Mouse (Mus musculus): ENCODE measurements at regions not wholly inside any gene's neighbourhood (a gene's known extent, or its start where the extent isn't known, plus 50 kb on each side); places are given as distances from the start of the nearest gene placed in this dataset.
A peak's percentile ranks its signal among the peaks of the same experiment; 100 is the strongest.

GRCm38 (mm10) chr4:106191331-106191730 is 124.7 kb upstream of the Usp24 start:
- Histone ChIP-seq H3K27ac (peak overlapping the region; percentile 84), H3K4me3 (no peak overlapping the region)
- intact Hi-C loops (cut with DNase I), result no loop called here
- no peak for TF ChIP-seq CTCF (IDR thresholded peaks at IDR 0.05)
- DNase-seq, result no peak

GRCm38 (mm10) chr4:106191843-106192242 is 124.2 kb upstream of the Usp24 start:
- intact Hi-C loops (cut with DNase I), result no loop called here
- H3K27ac ChIP-seq, result peak overlapping the region; percentile 84
- TF ChIP-seq CTCF (IDR thresholded peaks at IDR 0.05), result no peak
- DNase-seq, result no peak
- H3K4me3 ChIP-seq, result no peak overlapping the region

DNA sequence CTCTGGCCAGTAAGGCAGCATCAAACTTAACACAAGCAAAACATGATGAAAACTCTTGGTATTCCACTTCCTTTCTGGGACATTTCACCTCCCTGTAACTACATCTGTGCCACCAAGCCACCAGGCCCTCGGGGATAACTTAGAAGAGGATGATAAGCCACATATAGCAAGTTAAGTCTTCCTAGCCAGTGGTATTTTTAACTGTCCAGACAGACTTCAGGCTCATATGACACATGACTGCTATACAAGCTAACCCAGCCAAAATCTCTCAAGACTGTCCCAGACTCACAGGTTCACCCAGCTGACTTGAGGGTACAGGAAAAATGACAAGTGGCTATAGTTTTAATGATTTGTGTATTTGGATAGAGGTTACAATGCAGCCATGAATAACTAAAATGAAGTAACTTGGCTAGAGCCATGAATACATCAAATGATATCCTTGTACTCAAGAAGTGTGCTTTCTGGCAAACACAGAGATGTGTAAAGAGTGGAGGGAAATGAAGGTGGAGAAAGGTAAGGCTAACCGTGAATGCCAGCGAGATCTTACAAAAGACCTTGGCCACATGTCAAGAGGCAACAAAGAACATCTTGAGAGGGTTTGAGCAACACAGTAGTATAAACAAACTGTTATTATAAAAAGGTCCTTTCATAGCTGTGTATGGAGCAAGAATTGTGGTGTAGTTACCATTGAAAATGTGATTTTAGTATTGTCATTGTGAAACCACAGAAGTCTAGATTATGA is 122.6 kb upstream of the Usp24 start:
- intact Hi-C loops (cut with DNase I), result no loop called here
- DNase-seq, result no peak
- H3K4me3 ChIP-seq, result no peak overlapping the region
- no peak for TF ChIP-seq CTCF (IDR thresholded peaks at IDR 0.05)
- H3K27ac ChIP-seq, result peak overlapping the region; percentile 84

- intact Hi-C loops (cut with DNase I), result no loop called here
- Histone ChIP-seq H3K4me3 (no peak overlapping the region), H3K27ac (peak overlapping the region; percentile 84)
- DNase-seq, result peak; percentile 46
- no peak for TF ChIP-seq CTCF (IDR thresholded peaks at IDR 0.05)
These were observed 120.4 kb upstream of the Usp24 start for GRCm38 (mm10) chr4:106195497-106196166.

DNA sequence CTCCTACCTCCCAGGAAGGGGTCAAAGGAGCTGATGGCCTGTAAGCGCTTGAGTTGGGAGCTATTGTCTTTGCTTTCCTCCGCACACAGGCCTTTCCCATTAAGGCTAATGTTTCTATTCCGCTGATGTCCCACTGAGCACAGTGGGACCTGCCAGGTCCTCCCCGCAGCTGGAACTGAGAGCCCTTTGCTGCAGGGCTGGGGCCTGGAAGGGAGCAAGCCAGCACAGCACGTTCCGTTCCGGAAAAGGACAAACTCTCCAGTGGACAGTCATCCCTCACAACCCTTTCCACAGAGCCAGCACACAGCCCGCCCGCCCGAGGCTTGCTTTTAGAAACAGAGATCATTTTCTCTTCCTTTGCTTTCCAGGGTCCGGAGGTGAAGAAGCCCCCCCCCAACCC is 116.2 kb upstream of the Usp24 start:
- peak; percentile 91 for DNase-seq
- Histone ChIP-seq H3K4me3 (peak overlapping the region; percentile 46), H3K27ac (peak overlapping the region; percentile 83)
- TF ChIP-seq CTCF (IDR thresholded peaks at IDR 0.05), result no peak
- intact Hi-C loops (cut with DNase I), result no loop called here

- Histone ChIP-seq H3K4me3 (peak overlapping the region; percentile 46), H3K27ac (peak overlapping the region; percentile 83)
- DNase-seq, result peak; percentile 65
- TF ChIP-seq CTCF (IDR thresholded peaks at IDR 0.05), result no peak
- intact Hi-C loops (cut with DNase I), result no loop called here
These were observed 115.8 kb upstream of the Usp24 start for GRCm38 (mm10) chr4:106200241-106200640.

- DNase-seq, result no peak
- Histone ChIP-seq H3K27ac (no peak overlapping the region), H3K4me3 (no peak overlapping the region)
- intact Hi-C loops (cut with DNase I), result no loop called here
- no peak for TF ChIP-seq CTCF (IDR thresholded peaks at IDR 0.05)
These were observed 113.5 kb upstream of the Usp24 start for GRCm38 (mm10) chr4:106202554-106202953.

DNA sequence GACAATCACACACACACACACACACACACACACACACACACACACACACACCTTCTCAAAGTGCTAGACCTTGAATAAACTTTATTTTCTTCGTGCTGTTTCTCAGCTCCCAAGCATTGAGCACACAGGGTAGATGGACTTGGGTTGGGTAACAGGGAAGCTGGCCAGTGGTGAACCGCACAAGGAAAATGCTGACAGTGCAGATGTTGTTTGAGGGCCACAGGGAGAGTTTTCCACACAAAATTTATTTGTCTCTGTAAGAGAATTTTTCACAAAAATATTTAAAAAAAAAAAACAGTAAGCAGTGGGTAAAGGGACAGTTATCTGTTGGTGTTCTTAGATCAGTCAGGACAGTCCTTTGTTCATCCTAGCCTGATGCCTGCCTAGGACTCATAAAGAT is 110.8 kb upstream of the Usp24 start:
- no peak for TF ChIP-seq CTCF (IDR thresholded peaks at IDR 0.05)
- intact Hi-C loops (cut with DNase I), result loop anchor here (5.0 kb wide), 1 partner anchor 33 kb away; no protein-coding TSS in a partner anchor
- DNase-seq, result no peak
- Histone ChIP-seq H3K4me3 (no peak overlapping the region), H3K27ac (no peak overlapping the region)

GRCm38 (mm10) chr4:106206023-106206422 is 110.0 kb upstream of the Usp24 start:
- peak; percentile 9; the same call in 1 of the 2 replicates for TF ChIP-seq CTCF (IDR thresholded peaks at IDR 0.05)
- intact Hi-C loops (cut with DNase I), result loop anchor here (5.0 kb wide), 1 partner anchor 34 kb away; no protein-coding TSS in a partner anchor
- no peak for DNase-seq
- no peak overlapping the region for H3K27ac ChIP-seq
- no peak overlapping the region for H3K4me3 ChIP-seq

DNA sequence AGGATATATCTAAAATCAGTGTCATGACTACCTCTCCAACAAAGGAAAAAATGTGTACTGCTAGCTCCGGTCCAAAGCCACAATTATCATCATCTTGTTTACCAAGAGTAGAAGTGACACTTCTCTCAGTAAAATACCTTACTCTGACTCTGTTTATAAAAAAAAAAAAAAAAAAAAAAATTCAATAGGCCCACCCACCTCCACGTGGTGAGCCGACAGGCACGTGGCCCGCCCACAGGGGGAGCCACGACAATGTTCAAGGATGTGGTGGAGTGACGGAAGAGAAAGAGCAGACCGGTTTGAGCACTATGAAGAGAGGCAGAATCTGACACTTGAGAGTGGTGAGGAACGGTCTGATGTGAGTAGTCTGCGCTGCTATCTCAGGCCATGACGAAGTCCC is 106.5 kb upstream of the Usp24 start:
- intact Hi-C loops (cut with DNase I), result loop anchor here (5.0 kb wide), 1 partner anchor 37 kb away; no protein-coding TSS in a partner anchor
- Histone ChIP-seq H3K27ac (no peak overlapping the region), H3K4me3 (no peak overlapping the region)
- TF ChIP-seq CTCF (IDR thresholded peaks at IDR 0.05), result no peak
- DNase-seq, result no peak

DNA sequence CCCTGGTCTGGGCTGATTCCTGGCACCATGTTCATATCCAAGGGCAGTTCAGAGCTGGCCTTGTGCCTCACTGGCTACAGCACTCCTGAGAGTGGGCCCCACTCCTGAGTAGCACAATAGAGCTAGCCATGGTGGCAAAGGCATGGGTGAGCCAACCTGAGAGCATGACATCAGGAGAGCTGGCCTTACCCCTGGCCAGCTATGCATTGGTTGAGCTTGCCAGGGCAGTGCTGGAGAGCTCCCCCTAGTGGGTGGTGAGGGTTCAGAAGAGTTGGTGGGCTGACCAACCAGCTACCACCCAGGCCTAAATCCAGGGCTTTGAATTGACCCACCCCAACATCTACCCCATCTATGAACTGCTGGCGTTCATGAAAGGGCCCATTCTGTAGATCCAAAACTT is 106.0 kb upstream of the Usp24 start:
- intact Hi-C loops (cut with DNase I), result loop anchor here (5.0 kb wide), 1 partner anchor 38 kb away; no protein-coding TSS in a partner anchor
- peak; percentile 71 for TF ChIP-seq CTCF (IDR thresholded peaks at IDR 0.05)
- Histone ChIP-seq H3K4me3 (no peak overlapping the region), H3K27ac (no peak overlapping the region)
- peak; percentile 62 for DNase-seq

DNA sequence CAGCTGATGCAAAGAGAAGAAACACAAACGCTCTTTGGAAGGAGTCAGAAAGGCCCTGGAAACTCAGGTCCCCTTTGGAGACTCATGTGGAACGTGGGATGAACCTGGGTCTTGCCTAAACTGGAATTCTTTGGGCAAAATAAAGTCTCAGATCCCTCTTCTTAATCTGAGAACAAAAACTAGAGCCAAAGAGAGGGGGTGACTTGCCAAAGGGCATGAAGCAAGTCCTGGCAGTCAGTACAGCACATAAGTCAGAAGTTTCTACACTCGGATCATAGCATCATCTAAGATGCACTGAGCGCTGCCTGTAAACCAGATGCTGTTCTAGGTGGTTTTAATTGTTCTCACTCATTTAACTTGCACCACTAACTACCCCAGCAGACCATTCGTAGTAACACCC is 101.8 kb upstream of the Usp24 start:
- H3K4me3 ChIP-seq, result no peak overlapping the region
- DNase-seq, result peak; percentile 51
- intact Hi-C loops (cut with DNase I), result no loop called here
- H3K27ac ChIP-seq, result peak overlapping the region; percentile 65
- TF ChIP-seq CTCF (IDR thresholded peaks at IDR 0.05), result no peak

GRCm38 (mm10) chr4:106220621-106221020 is 95.4 kb upstream of the Usp24 start:
- TF ChIP-seq CTCF (IDR thresholded peaks at IDR 0.05), result no peak
- H3K4me3 ChIP-seq, result no peak overlapping the region
- intact Hi-C loops (cut with DNase I), result loop anchor here (10.0 kb wide), 2 partner anchors 286 to 896 kb away; no protein-coding TSS in a partner anchor
- no peak for DNase-seq
- no peak overlapping the region for H3K27ac ChIP-seq

All from gastrocnemius, adult 2 months (tissue).